Mouse (Mus musculus) midbrain, embryonic 13.5 days (tissue): ENCODE data around the gene Sp140. TPM values are rescaled to one million over a fixed set of nuclear protein-coding genes. Genes with fewer than 3 reads are reported as not detected.
"Not testable (repeated sequence)": the region's sequence is repeated elsewhere in the genome, so short reads cannot be mapped to it uniquely, and the experiment has no call there.

Source experiments
- ATAC-seq: fragments of 200-750 bp; cut with Nextera tagmentation; 2 replicates; pipeline ENCODE4 v1.8.0; 2017; ENCODE audit warnings: mild to moderate bottlenecking, moderate TSS enrichment, moderate library complexity
- H3K27ac ChIP-seq: fragments of 300-500 bp; sonication (generic); 2 replicates; pipeline ENCODE4 v1.5.1; 2015; ENCODE audit warnings: inconsistent platforms, mild to moderate bottlenecking, moderate library complexity
- H3K27me3 ChIP-seq: fragments of 300-500 bp; sonication (generic); 2 replicates; pipeline ENCODE4 v1.6.1; 2015; ENCODE audit warnings: mild to moderate bottlenecking, inconsistent platforms
- H3K36me3 ChIP-seq: fragments of 300-500 bp; sonication (generic); 2 replicates; pipeline ENCODE4 v1.6.1; 2015; ENCODE audit warnings: mild to moderate bottlenecking, inconsistent platforms
- H3K4me1 ChIP-seq: fragments of 300-500 bp; sonication (generic); replicated peaks from 2 replicates; pipeline ENCODE4 v1.6.1; 2015; ENCODE audit warnings: inconsistent platforms
- H3K4me2 ChIP-seq: fragments of 300-500 bp; sonication (generic); replicated peaks from 2 replicates; pipeline ENCODE4 v1.6.1; 2015; ENCODE audit warnings: moderate library complexity, mild to moderate bottlenecking, inconsistent platforms
- H3K4me3 ChIP-seq: fragments of 300-500 bp; sonication (generic); replicated peaks from 2 replicates; pipeline ENCODE4 v1.5.1; 2015; ENCODE audit warnings: mild to moderate bottlenecking, inconsistent platforms
- H3K9ac ChIP-seq: fragments of 300-500 bp; sonication (generic); replicated peaks from 2 replicates; pipeline ENCODE4 v1.6.1; 2015; ENCODE audit warnings: mild to moderate bottlenecking, inconsistent platforms
- H3K9me3 ChIP-seq: fragments of 300-500 bp; sonication (generic); 2 replicates; pipeline ENCODE4 v1.6.1; 2016; ENCODE audit warnings: mild to moderate bottlenecking, inconsistent platforms
- WGBS: fragments of 180-500 bp; shearing (Covaris S2); methylation state at CpG from one replicate; pipeline ENCODE4 v1.1.7; 2015; 5-methylcytosine and 5-hydroxymethylcytosine counted together
- polyA plus RNA-seq: library from polyadenylated mRNA; unstranded; fragments of >200 nt; fragmentation: Nextera tagmentation; extraction: Ambion mirVana; gene quantifications from 2 replicates; pipeline ENCODE4 v1.2.1, GENCODE M21; 2015

Gene Sp140
- 0.36 and 0.46 TPM in 2 replicates for polyA plus RNA-seq

GRCm38 (mm10) chr1:85600078-85600477, at the start of gene Sp140:
TSS of gene Sp140 (plus strand) at chr1:85600378.
- not testable (repeated sequence) for H3K4me1 ChIP-seq, H3K27me3 ChIP-seq, H3K4me2 ChIP-seq, H3K9me3 ChIP-seq, ATAC-seq, H3K9ac ChIP-seq, H3K36me3 ChIP-seq, H3K27ac ChIP-seq, H3K4me3 ChIP-seq
- WGBS = 57% methylated on average over 1 of the region's 5 CpGs

GRCm38 (mm10) chr1:85555261-85555660, 44.9 kb upstream of the Sp140 start:
- H3K27ac ChIP-seq, H3K4me1 ChIP-seq, H3K27me3 ChIP-seq, H3K9me3 ChIP-seq, H3K9ac ChIP-seq, H3K4me3 ChIP-seq, ATAC-seq, H3K4me2 ChIP-seq, H3K36me3 ChIP-seq: not testable (repeated sequence)
- 86% methylated on average over 4 of the region's 4 CpGs for WGBS

- not testable (repeated sequence) for H3K4me2 ChIP-seq
Observed at GRCm38 (mm10) chr1:85573554-85573953, 26.6 kb upstream of the Sp140 start.

GRCm38 (mm10) chr1:85575376-85575775, 24.8 kb upstream of the Sp140 start, which contains the start of gene G530012D18Rik:
TSS of gene G530012D18Rik (plus strand) at chr1:85575676.
- H3K36me3 ChIP-seq, H3K27ac ChIP-seq, H3K9ac ChIP-seq, ATAC-seq, H3K4me2 ChIP-seq, H3K4me1 ChIP-seq, H3K9me3 ChIP-seq, H3K27me3 ChIP-seq, H3K4me3 ChIP-seq: not testable (repeated sequence)
- 77% methylated on average over 2 of the region's 3 CpGs for WGBS

More at GRCm38 (mm10) chr1:85573554-85573953, 26.6 kb upstream of the Sp140 start:
- not testable (repeated sequence) for ATAC-seq, H3K9ac ChIP-seq, H3K36me3 ChIP-seq, H3K9me3 ChIP-seq, H3K27ac ChIP-seq, H3K4me3 ChIP-seq, H3K27me3 ChIP-seq, H3K4me1 ChIP-seq
- 68% methylated on average over 4 of the region's 4 CpGs for WGBS

GRCm38 (mm10) chr1:85578372-85579010, 21.7 kb upstream of the Sp140 start:
- 67% methylated on average over 3 of the region's 3 CpGs for WGBS
- H3K4me3 ChIP-seq = not testable (repeated sequence)

GRCm38 (mm10) chr1:85579199-85580147, 20.7 kb upstream of the Sp140 start:
- H3K4me1 ChIP-seq, H3K27ac ChIP-seq, H3K4me2 ChIP-seq, H3K4me3 ChIP-seq, H3K36me3 ChIP-seq, H3K9ac ChIP-seq, ATAC-seq, H3K9me3 ChIP-seq, H3K27me3 ChIP-seq: not testable (repeated sequence)
- 67% methylated on average over 6 of the region's 7 CpGs for WGBS

More at GRCm38 (mm10) chr1:85578372-85579010, 21.7 kb upstream of the Sp140 start:
- not testable (repeated sequence) for H3K9ac ChIP-seq, H3K36me3 ChIP-seq, ATAC-seq, H3K9me3 ChIP-seq, H3K27me3 ChIP-seq, H3K27ac ChIP-seq, H3K4me2 ChIP-seq, H3K4me1 ChIP-seq

GRCm38 (mm10) chr1:85580148-85580534, 20.0 kb upstream of the Sp140 start:
- ATAC-seq = peak; percentile 66

GRCm38 (mm10) chr1:85580578-85580977, 19.6 kb upstream of the Sp140 start:
- not testable (repeated sequence) for H3K27ac ChIP-seq, H3K27me3 ChIP-seq, H3K4me3 ChIP-seq, H3K9ac ChIP-seq, H3K4me2 ChIP-seq, H3K9me3 ChIP-seq, H3K4me1 ChIP-seq, H3K36me3 ChIP-seq
- 69% methylated on average over 3 of the region's 3 CpGs for WGBS
- 0 out of 2 replicates have a peak, but pooled peaks have one; percentile 37 for ATAC-seq

More at GRCm38 (mm10) chr1:85580148-85580534, 20.0 kb upstream of the Sp140 start:
- WGBS = 70% methylated on average over 3 of the region's 4 CpGs
- not testable (repeated sequence) for H3K4me2 ChIP-seq, H3K9me3 ChIP-seq, H3K27ac ChIP-seq, H3K27me3 ChIP-seq, H3K4me1 ChIP-seq, H3K4me3 ChIP-seq, H3K9ac ChIP-seq, H3K36me3 ChIP-seq

GRCm38 (mm10) chr1:85581518-85581917, 18.7 kb upstream of the Sp140 start:
- H3K27me3 ChIP-seq, H3K9ac ChIP-seq, ATAC-seq, H3K27ac ChIP-seq, H3K4me3 ChIP-seq, H3K36me3 ChIP-seq, H3K4me2 ChIP-seq, H3K9me3 ChIP-seq, H3K4me1 ChIP-seq: not testable (repeated sequence)
- 29% methylated on average over 5 of the region's 5 CpGs for WGBS

GRCm38 (mm10) chr1:85588697-85589096, 11.5 kb upstream of the Sp140 start:
- not testable (repeated sequence) for H3K4me1 ChIP-seq, H3K27me3 ChIP-seq, H3K4me3 ChIP-seq, ATAC-seq, H3K9me3 ChIP-seq, H3K36me3 ChIP-seq, H3K4me2 ChIP-seq, H3K27ac ChIP-seq, H3K9ac ChIP-seq
- WGBS = 91% methylated on average over 1 of the region's 2 CpGs

- not testable (repeated sequence) for H3K4me1 ChIP-seq, H3K4me3 ChIP-seq, H3K36me3 ChIP-seq, H3K9me3 ChIP-seq, H3K27me3 ChIP-seq, H3K4me2 ChIP-seq, ATAC-seq, H3K27ac ChIP-seq, H3K9ac ChIP-seq
- WGBS = 79% methylated on average over 8 of the region's 8 CpGs
Observed at GRCm38 (mm10) chr1:85592526-85592925, 7.7 kb upstream of the Sp140 start.

GRCm38 (mm10) chr1:85598271-85599012, 1.7 kb upstream of the Sp140 start, which contains the start of gene Sp110:
TSS of gene Sp110 (minus strand) at chr1:85598817.
- not testable (repeated sequence) for H3K4me3 ChIP-seq, H3K4me2 ChIP-seq, ATAC-seq, H3K4me1 ChIP-seq, H3K9me3 ChIP-seq, H3K27me3 ChIP-seq, H3K27ac ChIP-seq, H3K9ac ChIP-seq, H3K36me3 ChIP-seq
- WGBS = 76% methylated on average over 17 of the region's 17 CpGs
